Mouse (Mus musculus): Measurements from ENCODE around the gene 2210016L21Rik.

GRCm38 (mm10) chr5:114950669-114951068 is 8.7 kb downstream of the 2210016L21Rik start:
- TF ChIP-seq CTCF (IDR thresholded peaks at IDR 0.05; ENCODE audit: low read depth, low read length) (no peak), GATA1 (IDR thresholded peaks at IDR 0.05; ENCODE audit: borderline replicate concordance, low read length) (no peak), TAL1 (conservative IDR thresholded peaks at IDR 0.05; ENCODE audit: low read depth, low read length) (no peak), POLR2AphosphoS5 (IDR thresholded peaks at IDR 0.05; ENCODE audit: insufficient replicate concordance, low read depth, low read length) (no peak), GATA2 (IDR thresholded peaks at IDR 0.05; ENCODE audit: borderline replicate concordance, low read depth, low read length) (no peak)

Data from G1E (cell line).